Mouse (Mus musculus): ENCODE measurements at regions not wholly inside any gene's neighbourhood (a gene's known extent, or its start where the extent isn't known, plus 50 kb on each side); places are given as distances from the start of the nearest gene placed in this dataset.
A peak's percentile ranks its signal among the peaks of the same experiment; 100 is the strongest.

DNA sequence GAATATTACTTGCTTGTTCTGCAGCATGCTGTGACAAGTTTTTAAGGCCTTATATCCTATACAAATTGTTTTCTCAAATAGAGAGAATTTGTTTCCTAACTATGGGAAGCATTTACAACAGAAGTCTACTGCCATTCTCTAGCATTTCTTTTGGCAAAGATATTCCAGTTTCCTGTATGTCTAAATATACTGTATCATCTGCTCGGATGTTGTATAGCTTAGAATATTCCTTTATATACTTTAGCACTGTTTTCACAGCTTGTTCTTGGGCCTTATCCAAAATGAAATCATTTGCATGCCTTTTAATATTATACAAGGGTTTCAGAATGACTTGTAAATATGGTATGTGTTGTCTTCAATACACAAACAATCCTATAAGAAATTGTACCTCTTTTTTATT is 92.1 kb upstream of the Ins2 start:
- DNase-seq, result no peak

DNA sequence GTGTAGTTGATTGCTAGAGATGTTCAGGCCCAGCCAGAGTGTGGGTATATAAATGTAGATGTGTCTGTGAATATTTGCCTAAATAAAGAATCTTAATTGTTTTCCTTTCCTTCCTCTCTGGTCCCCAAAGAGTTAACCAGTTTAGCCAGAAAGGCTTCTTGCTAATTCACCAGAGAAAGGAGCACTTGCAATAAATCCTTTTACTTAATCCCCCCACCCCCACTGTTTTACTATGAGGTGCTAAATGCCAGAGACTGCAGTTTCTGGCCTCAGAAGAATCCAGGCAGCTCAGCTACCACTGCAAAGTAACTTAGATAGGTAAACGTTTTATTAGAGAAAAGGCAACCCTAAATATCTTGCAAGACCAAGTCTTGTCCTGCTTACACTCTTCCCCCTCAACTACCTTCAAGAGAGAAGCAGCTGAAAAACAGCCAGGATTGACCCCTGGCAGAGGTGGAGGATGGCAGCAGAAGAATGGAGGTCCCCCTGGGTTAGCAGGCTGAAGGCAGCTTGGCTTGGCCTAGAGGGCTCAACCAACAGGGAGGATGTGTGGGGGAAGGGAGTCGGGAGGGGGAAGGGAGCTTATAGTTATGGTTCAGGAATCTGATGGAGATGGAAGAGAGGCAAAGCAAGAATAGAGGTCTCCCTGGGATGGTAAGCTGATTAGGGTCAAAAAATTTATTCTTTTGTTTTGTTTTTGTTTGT is 87.9 kb upstream of the Ins2 start:
- no peak for DNase-seq

DNA sequence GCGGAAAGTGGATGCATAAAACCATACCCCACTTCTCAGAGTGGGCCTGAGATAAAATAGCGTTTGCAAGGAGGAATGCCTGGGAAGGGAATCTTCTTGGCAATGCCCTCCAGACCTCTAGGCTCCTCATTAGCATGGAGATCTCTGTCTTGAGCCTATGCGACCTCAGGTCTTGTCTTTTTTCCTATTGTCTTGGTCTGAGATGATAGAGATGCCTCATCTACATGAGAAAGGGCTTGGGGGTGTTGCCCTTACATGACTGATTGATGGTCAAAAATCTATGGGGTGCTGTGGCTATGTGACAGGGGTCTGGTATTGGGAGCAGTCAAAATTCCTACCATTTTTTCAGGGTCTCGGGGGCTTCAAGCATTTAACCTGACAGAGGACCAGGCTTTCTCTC is 67.5 kb upstream of the Ins2 start:
- DNase-seq, result no peak

DNA sequence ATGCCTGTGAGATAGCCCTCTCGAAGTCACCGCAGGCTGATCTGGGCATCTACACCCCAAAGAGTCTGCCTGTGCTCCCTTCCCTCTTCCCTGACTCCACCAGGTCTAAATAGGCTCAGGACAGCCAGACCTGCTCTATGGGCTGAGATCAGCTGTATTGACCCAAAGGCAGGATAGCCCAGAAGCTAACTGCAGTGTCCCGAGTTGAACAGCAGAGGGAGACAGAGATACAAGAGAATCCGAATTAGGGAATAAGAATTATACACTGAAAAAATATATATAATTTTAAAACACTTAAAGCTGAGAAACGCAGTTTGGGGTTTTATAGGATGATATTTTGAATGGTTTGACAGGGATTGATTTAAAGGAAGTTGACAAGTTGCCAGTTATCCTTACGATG is 56.2 kb upstream of the Ins2 start:
- DNase-seq, result peak; percentile 43

DNA sequence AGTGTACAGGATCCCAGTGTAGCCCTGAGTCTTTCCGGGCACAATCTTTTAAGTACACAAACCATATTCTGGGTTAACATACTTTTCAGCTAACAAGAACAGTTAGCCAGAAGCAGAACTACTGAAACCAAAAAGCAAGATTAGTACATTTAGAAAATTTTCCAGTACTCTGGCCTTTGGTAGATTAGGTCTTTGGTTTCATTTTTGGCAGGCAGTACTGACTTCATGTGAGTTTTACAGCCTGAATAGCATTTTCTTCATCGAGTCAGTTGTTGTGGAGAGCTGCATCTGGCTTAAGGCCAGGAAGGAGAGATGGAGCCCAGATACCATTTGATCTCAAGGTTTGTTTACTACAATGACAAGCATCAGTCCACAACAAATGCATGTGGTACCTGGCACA is 51.3 kb upstream of the Ins2 start:
- DNase-seq, result no peak

All from liver (tissue).